Mouse (Mus musculus) small intestine, adult 2 months (tissue): Measurements from ENCODE around the gene Arid3c. TPM values are rescaled to one million over a fixed set of nuclear protein-coding genes. Genes with fewer than 3 reads are reported as not detected.

Experiments
- H3K27ac ChIP-seq: fragments of 200-500 bp; 2 replicates; pipeline ENCODE4 v1.5.1; 2012; ENCODE audit warnings: low read depth, low read length, control low read depth, inconsistent platforms; ENCODE audit not compliant: insufficient read depth
- H3K27me3 ChIP-seq: fragments of 200-500 bp; 2 replicates; pipeline ENCODE4 v1.6.1; 2012; ENCODE audit warnings: mild to moderate bottlenecking, moderate library complexity, low read length, inconsistent platforms; ENCODE audit not compliant: control insufficient read depth, insufficient read depth
- H3K36me3 ChIP-seq: fragments of 200-500 bp; 2 replicates; pipeline ENCODE4 v1.6.1; 2012; ENCODE audit warnings: mild to moderate bottlenecking, low read length, control low read depth, inconsistent platforms; ENCODE audit not compliant: control insufficient read depth, insufficient read depth
- H3K4me1 ChIP-seq: fragments of 200-500 bp; 2 replicates; pipeline ENCODE4 v1.6.1; 2012; ENCODE audit warnings: low read length, inconsistent platforms, mixed read lengths; ENCODE audit not compliant: control insufficient read depth, insufficient read depth, insufficient read length
- H3K4me3 ChIP-seq: fragments of 200-500 bp; 2 replicates; pipeline ENCODE4 v1.5.1; 2012; ENCODE audit warnings: low read depth, mild to moderate bottlenecking, control low read depth, inconsistent platforms, low read length, moderate library complexity
- CTCF ChIP-seq: fragments of 200-500 bp; IDR thresholded peaks from 2 replicates; pipeline ENCODE4 v1.5.1; 2012; ENCODE audit warnings: low read depth, mild to moderate bottlenecking, control low read depth, inconsistent platforms, low read length, moderate library complexity, mixed read lengths; ENCODE audit not compliant: insufficient replicate concordance, insufficient read length; ENCODE audit errors: extremely low read depth
- POLR2A ChIP-seq: fragments of 200-500 bp; IDR thresholded peaks from 2 replicates; pipeline ENCODE4 v1.6.1; 2012; ENCODE audit warnings: low read depth, mild to moderate bottlenecking, control low read depth, inconsistent platforms, low read length, moderate library complexity
- WGBS: fragments of 180-500 bp; shearing (Covaris S2); methylation state at CpG from one replicate; pipeline ENCODE4 v1.1.7; 2018; 5-methylcytosine and 5-hydroxymethylcytosine counted together
- polyA plus RNA-seq: library from polyadenylated mRNA; depleted of rRNA; stranded (reverse); fragments of >200 nt; gene quantifications from 2 replicates; pipeline ENCODE4 v1.2.3, GENCODE M21; 2012; rRNA removed

Gene Arid3c
- polyA plus RNA-seq, 1 experiment, result 0.09 TPM

DNA sequence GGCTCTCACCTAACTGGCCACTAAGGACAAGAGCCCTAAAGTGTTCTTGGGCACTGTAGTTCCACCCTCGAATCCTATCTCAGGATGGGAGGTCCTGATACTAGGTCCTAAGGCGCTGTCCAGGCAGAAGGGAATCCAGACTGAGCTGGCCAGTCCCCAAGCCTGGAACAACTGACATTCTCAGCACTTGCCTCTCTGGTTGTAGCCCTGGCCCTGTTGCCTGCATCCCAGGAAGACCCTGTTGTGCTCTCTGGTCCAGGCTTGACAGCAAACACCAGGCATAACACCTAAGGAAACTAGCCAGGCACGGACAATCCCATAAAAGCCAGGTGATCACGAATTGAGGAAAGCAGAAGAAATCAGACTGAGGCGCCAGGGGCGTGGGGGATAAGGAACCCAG is 48.2 kb downstream of the Arid3c start:
- Histone ChIP-seq H3K4me3 (no peak overlapping the region), H3K27ac (no peak overlapping the region), H3K36me3 (no peaks in the 10 kb centered on the region), H3K4me1 (no peaks in the 10 kb centered on the region), H3K27me3 (no peaks in the 10 kb centered on the region)
- TF ChIP-seq POLR2A (no peak), CTCF (no peak)
- 33% methylated on average over 6 of the region's 6 CpGs for WGBS

DNA sequence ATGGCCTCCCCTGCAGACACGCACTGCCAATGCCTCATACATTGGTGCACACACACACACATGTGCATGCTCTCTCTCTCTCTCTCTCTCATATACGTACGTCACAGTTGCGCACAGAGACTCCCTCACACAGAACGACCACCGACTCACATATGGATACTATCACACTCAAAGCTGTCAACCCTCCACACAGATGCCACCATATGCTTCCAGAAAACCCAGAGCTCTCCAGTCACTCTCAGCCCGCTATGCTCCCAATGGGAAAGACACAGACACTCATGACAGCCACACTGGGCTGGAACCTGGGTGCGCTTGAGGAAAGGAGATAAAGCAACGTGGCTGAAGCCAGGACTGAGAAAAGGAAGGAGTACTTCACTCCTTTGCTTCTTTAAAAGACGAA is 49.0 kb downstream of the Arid3c start:
- no peak overlapping the region for H3K4me3 ChIP-seq
- H3K36me3 ChIP-seq, result no peaks in the 10 kb centered on the region
- no peaks in the 10 kb centered on the region for H3K4me1 ChIP-seq
- no peaks in the 10 kb centered on the region for H3K27me3 ChIP-seq
- H3K27ac ChIP-seq, result no peak overlapping the region
- 74% methylated on average over 10 of the region's 10 CpGs for WGBS
- TF ChIP-seq CTCF (no peak), POLR2A (no peak)

DNA sequence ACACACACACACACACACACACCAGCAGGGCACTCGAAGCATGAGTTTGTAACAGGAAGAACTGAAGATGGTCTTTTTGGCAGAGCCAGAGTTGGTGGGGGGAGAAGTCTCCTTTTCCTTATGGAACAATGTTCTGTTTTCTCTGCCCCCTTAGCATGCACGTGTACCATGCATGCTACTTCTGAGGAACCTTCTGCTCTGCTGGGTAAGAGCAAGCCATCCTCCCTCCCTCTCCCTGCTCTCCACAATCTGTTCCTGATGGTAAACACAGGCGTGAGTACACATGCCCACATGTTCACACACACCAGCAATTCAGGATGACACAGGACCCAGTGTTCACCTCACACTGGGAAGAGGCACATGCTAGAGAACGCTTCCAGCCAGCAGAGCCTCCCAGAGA is 49.8 kb downstream of the Arid3c start:
- no peaks in the 10 kb centered on the region for H3K27me3 ChIP-seq
- no peaks in the 10 kb centered on the region; the same call in 1 of the 2 replicates for H3K4me1 ChIP-seq
- TF ChIP-seq POLR2A, result no peak
- H3K27ac ChIP-seq, result no peak overlapping the region
- 38% methylated on average over 4 of the region's 4 CpGs for WGBS
- H3K36me3 ChIP-seq, result no peaks in the 10 kb centered on the region
- no peak overlapping the region for H3K4me3 ChIP-seq

DNA sequence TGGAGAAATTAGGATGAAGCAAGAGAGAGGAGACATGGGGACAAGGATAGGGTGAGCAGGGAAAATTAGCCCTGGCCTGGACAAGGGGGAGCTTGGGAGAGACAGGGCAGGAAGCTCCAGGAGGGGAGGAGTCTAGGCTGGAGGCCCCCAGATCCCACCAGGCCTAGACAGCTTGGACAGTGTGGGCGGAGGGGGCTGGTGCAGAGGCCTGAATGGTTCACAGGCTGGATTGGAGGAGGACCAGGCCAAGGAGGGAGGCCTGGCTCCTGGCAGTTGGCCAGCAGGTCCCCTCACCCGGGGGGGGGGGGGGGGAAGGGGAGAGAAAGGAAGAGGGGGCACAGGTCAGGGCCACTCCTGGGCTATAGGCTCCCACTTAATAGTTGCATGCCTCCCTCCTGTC is 51.7 kb downstream of the Arid3c start:
- Histone ChIP-seq H3K4me3 (no peak overlapping the region), H3K4me1 (no peaks in the 10 kb centered on the region; the same call in 1 of the 2 replicates), H3K36me3 (no peaks in the 10 kb centered on the region), H3K27me3 (no peaks in the 10 kb centered on the region), H3K27ac (no peak overlapping the region)
- WGBS, result 82% methylated on average over 1 of the region's 2 CpGs
- TF ChIP-seq CTCF, result no peak
- no peak for TF ChIP-seq POLR2A

DNA sequence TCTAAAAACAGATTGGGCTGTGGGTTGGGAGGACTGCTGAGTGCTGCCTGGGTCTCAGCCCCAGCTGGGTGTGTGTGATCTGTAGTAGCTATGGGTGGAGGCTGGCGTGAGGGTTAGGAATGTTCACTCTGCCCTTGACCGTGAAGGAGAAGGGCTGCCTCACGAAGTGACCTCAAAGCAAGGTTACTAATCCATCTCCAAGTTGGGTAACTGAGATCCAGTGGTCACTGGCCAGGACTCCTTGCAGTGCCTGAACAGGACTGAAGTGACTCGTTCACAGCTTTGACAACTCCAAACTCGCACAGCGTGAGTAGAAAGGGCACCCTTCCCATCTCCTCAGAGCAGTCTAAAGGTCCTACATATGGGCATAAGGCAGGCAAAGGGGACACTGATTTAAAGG is 52.1 kb downstream of the Arid3c start:
- 56% methylated on average over 6 of the region's 6 CpGs for WGBS
- Histone ChIP-seq H3K4me1 (no peaks in the 10 kb centered on the region; the same call in 1 of the 2 replicates), H3K27me3 (no peaks in the 10 kb centered on the region), H3K36me3 (no peaks in the 10 kb centered on the region), H3K27ac (no peak overlapping the region), H3K4me3 (no peak overlapping the region)
- TF ChIP-seq POLR2A, result no peak
- no peak for TF ChIP-seq CTCF

DNA sequence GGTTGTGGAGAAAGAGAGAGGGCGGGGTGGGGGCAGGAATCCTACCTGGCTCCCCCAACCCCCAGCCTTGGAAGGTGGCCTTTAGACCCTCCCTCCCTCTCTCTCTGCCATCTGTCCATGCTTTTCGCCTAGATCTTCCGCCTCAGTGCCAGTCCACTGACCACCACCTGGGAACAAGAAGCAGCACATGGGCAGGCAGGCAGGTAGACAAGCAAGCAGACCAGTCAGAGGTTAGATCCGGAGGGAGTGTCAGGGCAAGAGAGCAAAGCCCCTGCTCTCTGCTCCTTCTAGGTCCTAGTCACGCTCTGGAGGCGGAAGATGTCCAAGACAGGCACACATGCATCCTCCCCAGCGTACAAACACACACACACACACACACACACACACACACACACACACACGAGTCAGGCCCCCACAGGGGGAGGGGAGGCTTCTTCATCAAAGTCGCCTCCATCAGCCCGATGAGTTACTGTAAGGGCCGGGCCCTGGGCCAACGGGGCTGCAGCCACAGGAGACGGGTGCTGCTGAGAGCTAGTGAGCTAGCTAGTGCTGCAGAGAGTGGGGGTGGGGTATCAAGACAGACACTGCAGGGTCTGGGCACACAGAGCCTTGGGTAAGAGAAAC is 53.8 kb downstream of the Arid3c start:
- H3K36me3 ChIP-seq, result no peaks in the 10 kb centered on the region
- no peaks in the 10 kb centered on the region for H3K27me3 ChIP-seq
- H3K27ac ChIP-seq, result no peak overlapping the region
- H3K4me3 ChIP-seq, result no peak overlapping the region
- WGBS, result 54% methylated on average over 13 of the region's 13 CpGs
- TF ChIP-seq POLR2A (no peak), CTCF (no peak)
- no peaks in the 10 kb centered on the region; the same call in 1 of the 2 replicates for H3K4me1 ChIP-seq

DNA sequence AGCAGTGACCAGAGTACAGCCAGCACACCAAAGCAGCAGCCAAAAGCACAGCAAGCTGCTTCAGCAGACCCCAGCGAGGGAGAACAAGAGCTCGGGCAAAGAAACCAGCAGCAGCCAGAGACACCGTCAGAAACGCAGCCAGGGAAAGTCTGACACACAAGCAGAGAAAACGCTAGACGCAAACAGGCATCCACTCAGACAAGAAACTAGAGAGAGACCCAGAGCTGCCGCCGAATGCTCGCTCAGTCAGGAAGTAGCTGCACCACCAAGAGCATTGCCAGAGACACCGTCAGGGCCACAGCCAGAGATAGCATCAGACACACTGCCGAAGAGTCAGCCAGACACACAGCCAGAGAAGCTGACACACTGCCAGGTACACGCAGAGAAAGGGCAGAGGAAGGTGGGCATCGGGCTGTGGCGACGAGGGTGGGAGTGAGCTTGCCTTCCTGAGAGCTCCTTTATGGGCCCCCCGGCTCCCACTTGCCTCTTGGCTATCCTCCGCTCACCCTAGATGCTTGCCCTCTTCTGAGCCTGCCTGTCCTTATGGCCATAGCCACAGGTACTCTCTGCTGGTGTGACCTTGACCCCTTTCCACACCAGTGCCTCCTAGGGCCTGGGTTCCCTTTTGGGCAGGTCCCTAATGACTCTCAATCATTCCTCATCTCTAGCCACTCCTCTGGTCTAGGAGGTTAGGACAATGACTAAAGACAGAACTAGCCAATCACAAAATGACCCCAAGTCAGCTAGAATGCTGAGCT is 54.5 kb downstream of the Arid3c start:
- Histone ChIP-seq H3K4me1 (no peaks in the 10 kb centered on the region; the same call in 1 of the 2 replicates), H3K4me3 (no peak overlapping the region), H3K27ac (no peak overlapping the region), H3K27me3 (no peaks in the 10 kb centered on the region), H3K36me3 (no peaks in the 10 kb centered on the region)
- TF ChIP-seq CTCF, result no peak
- no peak for TF ChIP-seq POLR2A
- 57% methylated on average over 17 of the region's 17 CpGs for WGBS

Other genes starting within 250 kb of the Arid3c start
- gene AI464131, start 228.1 kb downstream of the Arid3c start, polyA plus RNA-seq, result 4.6 and 10.2 TPM in 2 replicates
- 0.37 TPM in 1 of 2 replicates, not detected in the other for gene 1110017D15Rik, start 213.8 kb downstream of the Arid3c start, polyA plus RNA-seq
- gene Fam219a, start 161.6 kb downstream of the Arid3c start, polyA plus RNA-seq, result 12.5 and 16.0 TPM in 2 replicates
- 1.3 and 5.4 TPM in 2 replicates for gene Dnaic1, start 161.4 kb downstream of the Arid3c start, polyA plus RNA-seq
- 7.6 and 9.3 TPM in 2 replicates for gene Enho, start 90.8 kb downstream of the Arid3c start, polyA plus RNA-seq
- gene Cntfr, start 34.1 kb downstream of the Arid3c start, polyA plus RNA-seq, result 1.7 and 2.0 TPM in 2 replicates
- 24.8 and 28.6 TPM in 2 replicates for gene Il11ra1, start 31.2 kb downstream of the Arid3c start, polyA plus RNA-seq
- gene Rpp25l, start 17.6 kb downstream of the Arid3c start, polyA plus RNA-seq, result 25.4 and 48.7 TPM in 2 replicates
- 35.0 and 69.5 TPM in 2 replicates for gene Dctn3, start 8.0 kb downstream of the Arid3c start, polyA plus RNA-seq
- 57.5 and 104 TPM in 2 replicates for gene Galt, start 24.1 kb upstream of the Arid3c start, polyA plus RNA-seq
- gene Sigmar1, start 25.0 kb upstream of the Arid3c start, polyA plus RNA-seq, result 28.1 and 44.0 TPM in 2 replicates
- gene Ccl27a, start 43.1 kb upstream of the Arid3c start, polyA plus RNA-seq, result 11.7 and 14.6 TPM in 2 replicates
- gene Gm21541, start 172.5 kb upstream of the Arid3c start, polyA plus RNA-seq, result 3.4 TPM in 1 of 2 replicates, not detected in the other
- gene Gm20878, start 210.4 kb upstream of the Arid3c start, polyA plus RNA-seq, result 0.18 and 0.56 TPM in 2 replicates
- 0.04 TPM in 1 of 2 replicates, not detected in the other for gene Fam205a4, start 234.9 kb upstream of the Arid3c start, polyA plus RNA-seq